Mouse (Mus musculus) urinary bladder, postnatal 4 days (tissue): ENCODE results near the gene Ankrd34a.

Experiments
- DNase-seq, 2 experiments: peaks; one replicate each; pipeline ENCODE4 v3.0.0; 2021 to 2022; ENCODE audit warnings: low spot score in 2 of 2

Ankrd34a gene

DNA sequence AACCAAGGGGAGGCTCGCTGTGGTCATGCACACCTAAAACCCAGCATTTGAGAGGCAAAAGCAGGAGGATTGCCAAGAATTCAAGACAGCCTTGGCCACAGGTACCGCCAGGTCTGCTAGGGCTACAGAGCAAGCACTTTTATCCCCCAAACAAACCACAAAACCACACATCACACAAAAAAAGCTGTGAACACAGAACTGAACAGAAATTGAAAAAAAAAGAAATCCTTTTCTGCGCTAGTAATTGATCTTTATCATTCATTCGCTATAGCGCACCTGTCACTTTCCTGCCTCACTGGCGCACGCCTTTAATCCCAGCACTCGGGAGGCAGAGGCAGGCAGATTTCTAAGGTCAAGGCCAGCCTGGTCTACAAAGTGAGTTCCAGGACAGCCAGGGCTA, 33.2 kb upstream of the Ankrd34a start:
- DNase-seq = no peak

DNA sequence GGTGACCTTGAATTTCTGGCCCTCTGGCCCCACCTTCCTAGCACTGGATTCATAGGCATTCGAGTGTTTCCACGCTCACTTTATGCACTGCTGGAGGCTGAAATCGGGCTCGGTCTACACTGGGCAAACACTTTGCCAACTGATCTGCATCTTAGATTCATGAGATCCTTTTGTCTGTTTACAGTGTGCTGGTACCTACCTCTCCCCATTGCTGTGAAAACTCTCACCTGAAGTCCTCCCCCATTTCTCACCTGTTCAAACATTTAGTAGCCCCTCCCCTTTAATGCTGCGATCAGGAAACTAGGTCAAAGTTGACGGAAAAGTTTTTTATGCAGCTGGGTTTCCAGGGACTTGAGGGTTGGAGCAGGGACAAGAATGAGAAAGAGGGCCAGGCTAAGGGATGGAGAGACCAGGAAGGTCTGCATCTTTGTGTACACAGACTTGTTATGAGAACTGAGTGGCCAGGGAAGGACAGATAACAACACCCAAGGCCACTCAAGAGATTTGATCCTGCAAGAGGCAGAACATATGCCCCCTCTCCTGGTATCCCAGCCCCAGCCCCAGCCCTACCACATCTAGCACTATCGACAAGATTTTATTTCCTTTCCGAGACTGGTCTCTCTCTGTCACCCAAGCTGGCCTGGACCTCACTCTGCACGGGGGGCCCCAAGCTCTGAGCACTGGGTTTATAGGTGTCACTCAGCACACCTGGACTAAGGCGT, 32.4 kb upstream of the Ankrd34a start:
- DNase-seq = no peak

DNA sequence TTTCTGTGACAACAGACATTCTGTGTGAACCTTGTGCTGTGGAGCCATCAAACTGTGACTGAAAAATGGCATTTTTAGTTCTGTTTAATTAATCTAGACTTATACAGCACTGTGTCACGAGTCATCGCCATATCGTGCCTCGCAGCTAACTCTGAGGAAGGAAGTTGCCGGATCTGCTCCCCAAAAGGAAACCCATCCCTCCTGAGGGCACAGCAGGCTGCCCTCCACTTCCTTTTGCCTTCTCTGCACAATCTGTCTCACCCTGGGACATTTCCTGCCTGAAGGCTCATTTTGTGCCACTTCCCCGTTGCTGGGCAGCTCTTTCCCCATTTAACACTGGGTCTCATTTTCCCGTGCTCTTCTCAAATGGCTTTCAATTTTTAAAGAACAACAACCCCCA, 31.8 kb upstream of the Ankrd34a start:
- DNase-seq = no peak

DNA sequence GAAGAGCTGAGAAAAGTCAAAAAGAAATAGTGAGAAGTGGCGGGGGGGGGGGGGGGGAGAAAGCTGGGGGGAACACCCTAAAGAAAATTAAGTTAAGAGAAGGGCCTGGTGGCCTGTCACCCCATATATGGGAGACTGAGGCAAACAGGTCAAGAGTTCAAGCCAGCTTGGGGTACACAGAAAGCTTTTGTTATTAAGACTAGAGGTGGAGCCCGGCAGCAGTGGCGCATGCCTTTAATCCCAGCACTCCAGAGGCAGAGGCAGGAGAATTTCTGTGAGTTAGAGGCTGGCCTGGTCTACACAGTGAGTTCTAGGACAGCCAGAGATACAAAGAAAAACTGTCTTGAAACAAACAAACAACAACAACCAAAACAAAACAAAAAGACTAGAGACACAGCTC, 31.3 kb upstream of the Ankrd34a start:
- no peak for DNase-seq

DNA sequence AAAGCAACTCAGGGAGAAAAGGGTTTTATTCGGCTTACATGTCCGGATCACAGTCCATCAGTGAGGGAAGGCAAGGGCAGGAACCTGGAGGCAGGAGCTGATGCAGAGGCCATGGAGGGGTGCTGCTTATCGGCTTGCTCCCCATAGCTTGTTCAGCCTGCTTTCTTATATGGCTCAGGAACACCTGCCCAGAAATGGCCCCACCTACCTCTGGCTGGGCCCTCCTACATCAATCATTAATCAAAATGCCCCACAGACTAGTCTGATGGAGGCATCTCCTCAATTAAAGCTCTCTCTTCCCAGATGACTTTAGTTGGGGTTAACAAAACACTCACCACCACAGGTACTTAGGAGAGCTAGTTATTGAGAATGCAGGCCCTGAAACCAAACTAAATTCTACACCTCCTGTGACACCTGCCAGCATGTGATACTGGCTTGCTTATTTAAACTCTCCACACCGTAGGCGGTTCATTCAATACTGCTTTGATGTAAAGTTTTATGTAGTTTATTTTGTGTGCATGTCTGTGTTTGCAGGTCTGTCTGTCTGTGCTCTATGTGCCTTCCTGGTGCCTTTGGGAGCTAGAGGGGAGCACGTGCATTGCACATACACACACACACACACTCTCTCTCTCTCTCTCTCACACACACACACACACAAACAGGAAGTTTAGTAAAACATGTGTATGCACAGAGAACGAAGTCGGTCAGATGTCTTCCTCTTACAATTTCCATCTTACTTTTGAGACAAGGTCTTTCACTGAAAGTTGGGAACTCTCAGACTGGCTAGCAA, 29.6 kb upstream of the Ankrd34a start:
- DNase-seq = no peak

DNA sequence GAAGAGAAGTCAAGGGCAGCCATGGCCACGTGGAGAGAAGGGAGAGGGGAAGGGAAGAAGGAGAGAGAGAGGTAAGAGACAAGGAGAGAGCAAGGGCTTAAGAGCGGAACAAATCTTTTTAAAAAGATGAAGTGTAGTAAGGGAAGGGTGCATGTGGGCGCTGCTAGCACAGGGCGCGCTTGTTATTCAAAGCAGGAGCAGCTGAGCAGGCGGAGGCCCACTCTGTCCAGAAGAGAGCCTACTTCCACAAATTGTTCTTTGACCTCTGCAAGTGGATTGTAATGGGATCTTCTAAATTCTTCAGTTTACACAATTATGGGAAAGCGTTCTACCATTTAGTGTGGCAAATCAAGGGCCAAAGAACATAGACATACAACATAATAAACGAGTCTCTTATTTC, 27.8 kb upstream of the Ankrd34a start:
- no peak for DNase-seq

DNA sequence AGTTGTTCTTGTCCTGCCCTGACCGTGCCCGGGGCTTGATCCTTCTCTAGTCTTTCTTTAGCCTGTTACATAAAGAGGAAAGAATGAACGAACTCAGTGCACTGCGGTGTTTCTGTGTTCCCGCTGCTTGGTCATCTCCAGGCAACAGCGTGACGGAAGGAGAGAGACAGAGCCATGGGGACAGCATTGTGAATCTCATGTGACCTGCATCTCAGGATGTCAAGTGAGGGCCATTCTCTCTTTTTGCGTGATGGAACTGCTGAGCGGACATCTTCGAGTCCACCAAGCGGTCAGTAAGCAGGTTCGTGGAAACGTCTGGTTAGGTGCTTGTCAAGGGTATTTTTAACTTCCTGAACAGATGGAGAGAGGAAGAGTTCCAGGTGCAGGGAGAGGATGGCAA, 26.9 kb upstream of the Ankrd34a start:
- DNase-seq = no peak

DNA sequence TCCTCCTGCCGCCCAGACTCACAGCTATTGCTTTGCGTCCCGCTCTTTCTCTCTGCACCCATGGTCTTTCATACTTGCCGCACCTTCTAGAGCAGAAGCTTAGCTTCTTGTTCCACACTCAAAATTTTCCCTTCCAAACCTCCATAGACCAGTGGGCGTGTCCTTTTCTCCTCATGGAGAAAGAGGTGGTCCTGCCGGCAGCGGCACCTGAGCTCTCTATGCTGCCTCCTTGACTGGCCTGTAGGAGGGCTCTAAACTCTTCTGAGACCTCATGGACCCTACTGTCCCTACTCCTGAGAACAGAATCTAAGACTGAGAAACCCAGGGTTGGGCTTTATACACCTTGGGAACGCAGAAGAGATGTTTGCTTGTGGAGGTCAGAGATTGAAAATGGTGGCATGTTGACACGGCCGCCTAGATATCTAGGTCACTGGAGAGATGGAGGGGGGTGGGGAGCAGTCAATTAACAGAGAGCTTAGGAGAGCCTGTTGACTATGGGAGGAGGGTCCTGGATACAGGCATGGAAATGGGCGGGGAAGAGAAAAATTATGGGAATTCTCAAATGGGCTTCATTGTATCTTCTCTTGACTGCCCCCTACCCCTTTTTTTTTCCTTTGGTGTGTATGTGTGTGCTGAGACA, 26.4 kb upstream of the Ankrd34a start:
- no peak for DNase-seq

DNA sequence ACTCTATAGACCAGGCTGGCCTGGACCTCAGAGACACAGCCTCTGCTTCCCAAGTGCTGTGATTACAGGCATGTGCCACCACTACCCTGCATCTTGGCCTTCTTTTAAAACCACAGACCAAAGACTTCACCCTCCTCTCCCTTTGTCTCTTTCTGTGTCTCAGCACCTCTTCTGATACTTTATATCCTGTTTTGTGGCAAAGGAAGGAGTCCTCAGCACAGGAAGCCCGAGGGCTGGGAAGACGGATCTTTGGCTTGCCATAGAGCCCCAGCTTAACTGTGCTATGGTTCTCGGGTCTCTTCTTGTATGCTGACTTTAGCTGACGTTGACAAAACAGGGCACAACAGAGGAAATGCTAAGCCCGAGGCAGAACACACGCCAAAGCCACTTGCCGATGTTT, 25.8 kb upstream of the Ankrd34a start:
- no peak for DNase-seq

DNA sequence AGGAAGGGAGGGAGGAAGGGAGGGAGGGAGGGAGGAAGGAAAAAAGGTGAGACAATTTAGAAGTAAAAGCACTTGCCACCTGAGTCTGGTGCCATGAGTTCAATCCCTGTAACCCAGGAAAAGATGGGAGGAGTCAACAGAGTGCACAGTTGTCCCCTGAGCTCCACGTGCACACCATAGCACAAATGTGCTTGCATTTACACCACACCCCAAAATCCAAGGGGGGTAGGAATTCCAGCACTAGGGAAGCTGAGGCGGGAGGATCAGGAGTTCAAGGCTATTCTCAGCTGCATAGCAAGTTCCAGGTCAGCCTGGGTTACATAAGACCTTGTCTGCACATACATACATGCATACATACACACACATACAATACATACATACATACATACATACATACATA, 25.1 kb upstream of the Ankrd34a start:
- no peak for DNase-seq

DNA sequence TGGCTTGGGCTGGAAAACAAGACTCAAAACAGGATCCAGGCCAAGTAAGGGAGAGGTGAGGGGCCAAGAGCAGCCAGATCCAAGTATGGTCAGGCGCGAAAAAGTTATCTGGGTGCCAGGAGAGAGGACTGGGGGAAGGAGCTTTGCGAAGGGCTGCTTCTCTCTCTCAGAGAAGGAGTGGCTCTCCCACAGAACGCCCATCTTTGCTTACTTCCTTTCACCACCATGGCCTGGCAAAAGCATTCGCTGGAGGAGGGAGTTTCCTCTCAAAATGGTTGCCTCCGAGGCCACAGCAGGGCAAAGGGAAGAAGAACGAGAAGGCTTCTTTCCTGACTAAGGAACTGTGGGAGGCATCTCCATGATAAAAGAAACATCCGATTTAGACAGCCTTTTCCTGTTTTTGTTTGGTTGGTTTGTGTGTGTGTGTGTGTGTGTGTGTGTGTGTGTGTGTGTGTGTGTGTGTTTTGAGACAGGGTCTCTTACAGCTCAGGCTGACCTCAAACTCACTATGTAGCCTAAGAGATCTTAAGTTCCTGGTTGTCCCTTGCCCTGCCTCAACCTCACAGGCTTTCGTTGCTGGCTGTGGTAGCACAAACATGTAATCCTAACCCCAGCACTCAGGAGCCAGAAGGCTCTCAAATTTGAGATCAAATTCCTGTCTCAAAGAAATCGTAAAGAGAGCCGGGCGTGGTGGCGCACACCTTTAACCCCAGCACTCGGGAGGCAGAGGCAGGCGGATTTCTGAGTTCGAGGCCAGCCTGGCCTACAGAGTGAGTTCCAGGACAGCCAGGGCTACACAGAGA, 24.3 kb upstream of the Ankrd34a start:
- no peak for DNase-seq

DNA sequence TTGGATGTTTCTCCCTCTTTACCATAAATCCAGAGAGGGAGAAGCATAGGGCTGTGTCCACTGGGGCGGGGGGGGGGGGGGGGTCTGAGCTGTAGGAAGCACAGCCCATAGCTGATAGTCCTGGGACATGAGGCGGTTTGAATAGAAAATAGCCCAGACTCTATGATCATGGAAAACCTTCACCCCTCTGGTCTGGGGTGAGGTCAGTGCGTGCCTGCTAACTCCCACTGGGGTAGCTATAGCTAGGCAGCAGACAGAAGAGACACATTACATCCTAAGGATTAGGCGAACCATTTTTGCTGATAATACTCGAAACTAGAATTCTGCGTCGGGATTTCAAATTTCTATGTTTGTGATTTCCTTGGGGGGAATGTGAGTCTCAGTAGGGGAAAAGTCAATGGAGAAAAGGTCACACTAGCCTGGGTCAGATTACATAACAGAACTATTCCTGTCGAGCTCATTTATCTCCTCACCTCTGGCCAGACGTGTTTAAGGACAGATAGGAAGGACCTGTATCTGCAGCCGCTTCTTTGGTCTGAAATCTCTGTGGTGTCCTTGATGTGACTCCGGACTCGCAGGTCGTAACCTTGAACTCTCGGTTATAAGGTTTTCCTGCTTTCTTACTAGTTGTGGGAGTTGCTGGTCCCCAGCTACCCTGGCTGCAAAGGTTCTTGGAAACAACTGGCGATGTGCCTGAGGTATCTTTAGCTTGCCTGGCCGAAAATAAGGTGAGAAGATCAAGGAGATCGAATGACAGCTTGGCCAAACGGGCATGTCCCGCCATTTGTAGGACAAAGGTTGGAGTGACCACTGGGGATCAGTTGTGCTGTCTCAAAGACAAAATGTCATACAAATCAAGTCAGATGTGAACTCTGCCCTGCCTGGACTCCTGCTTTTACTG, 22.6 kb upstream of the Ankrd34a start:
- DNase-seq = no peak

DNA sequence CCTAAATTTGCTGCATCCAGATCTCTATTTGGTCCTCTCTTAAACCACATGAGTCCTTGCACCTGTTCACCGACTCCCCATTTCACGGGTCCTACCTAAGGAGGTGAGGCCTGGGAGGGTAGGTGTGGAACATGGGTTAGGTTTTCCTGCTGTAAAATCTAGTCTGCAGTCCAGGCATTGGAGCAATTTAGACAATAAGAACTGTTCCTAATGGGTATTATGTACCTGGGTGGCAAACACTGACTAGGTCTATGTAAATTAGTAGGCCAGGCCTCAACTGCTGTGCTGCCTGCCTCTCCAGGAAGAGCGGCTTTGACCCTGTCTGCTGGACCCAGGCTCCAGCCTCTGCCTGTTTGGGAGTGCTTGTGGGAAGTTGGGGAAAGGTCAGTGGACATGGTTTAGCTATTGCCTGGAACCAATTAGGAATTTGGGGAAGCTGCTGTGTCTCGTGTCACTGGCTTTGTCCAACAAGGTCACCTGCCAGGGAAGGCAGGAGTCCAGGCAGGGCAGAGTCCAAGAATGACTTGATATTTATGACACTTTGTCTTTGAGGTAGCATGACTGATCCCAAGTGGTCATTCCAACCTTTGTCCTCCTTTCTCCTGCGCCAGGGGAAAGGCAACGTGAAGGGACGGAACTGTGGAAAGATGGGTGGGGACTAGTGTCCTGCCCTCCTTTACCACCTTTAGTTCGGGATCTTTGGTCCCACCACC, 21.0 kb upstream of the Ankrd34a start:
- no peak for DNase-seq

DNA sequence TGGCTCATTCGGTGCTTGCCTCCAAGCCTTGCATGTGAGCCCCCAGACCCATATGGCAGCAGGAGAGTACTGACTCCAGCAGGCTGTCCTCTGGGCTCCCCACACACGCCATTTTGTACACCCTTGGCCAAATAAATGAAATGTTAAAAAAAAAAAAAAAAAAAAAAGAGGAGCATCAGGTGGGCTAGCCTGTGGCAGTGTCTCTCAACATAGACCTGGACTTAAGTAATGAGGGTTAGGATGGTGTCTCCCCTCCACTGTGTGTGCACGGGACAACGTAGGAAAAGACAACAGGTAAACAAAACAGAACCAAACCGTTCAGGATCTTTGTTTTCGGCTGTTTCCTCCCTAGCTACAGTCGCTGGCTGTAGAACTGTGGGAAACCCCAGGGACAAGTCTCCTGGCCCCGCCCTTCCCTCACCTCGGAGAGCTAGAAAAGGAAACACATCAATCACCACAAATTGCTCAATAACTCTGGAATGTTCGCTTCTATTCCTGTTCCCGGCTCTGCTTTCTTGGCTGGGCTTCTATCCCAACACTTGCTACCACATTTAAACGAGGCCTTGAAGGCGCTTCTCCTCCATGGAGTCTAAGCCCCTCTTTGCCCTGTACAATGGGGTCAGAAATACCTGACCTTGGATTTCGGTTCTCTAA, 20.3 kb upstream of the Ankrd34a start:
- DNase-seq = peak in 1 of 2 experiments; percentile 60

DNA sequence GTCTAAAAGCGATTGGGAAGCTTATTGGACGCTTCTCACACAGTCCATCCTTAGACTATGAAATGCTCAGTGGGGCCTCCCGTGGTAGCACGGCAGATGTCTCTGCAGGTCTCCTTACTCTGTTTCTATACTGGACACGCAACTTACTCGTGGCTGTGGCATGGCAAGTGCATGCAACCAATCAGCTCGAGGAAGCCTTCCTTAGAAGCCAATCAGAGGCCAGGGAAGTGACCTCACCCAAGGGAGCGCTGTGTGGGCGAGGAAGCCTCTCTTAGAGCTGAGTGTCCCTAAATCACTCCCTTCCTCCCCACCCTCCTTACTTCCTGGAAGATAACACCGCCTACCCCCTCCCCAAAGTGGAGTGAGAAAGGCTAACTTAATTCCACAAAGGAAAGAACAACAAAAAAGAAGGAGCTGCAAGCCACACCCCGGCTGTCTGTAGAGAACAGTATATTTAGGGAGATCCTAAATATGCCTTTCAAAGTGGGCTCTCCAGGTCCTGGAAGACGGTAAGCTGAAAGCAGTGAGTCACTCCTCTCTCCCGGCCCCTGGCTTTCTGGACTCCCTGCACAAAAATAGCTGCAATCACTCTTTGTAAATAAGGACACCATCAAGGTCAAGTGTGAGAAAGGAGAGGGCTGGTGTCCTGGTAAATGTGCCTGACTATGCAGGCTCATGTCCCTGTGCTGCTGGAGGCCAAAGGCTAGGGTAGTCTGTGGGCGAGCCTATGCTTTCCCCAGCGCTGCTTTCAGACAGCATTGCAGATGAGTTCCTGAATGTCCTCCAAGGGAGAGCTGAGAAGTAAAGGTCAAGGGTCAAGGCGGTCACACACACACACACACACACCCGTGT, 19.5 kb upstream of the Ankrd34a start, which contains the start of gene Gm16253:
TSS of gene Gm16253 (plus strand) at position 295 of the 852 bp plus-strand sequence.
- DNase-seq = peak; percentile 90 to 92

DNA sequence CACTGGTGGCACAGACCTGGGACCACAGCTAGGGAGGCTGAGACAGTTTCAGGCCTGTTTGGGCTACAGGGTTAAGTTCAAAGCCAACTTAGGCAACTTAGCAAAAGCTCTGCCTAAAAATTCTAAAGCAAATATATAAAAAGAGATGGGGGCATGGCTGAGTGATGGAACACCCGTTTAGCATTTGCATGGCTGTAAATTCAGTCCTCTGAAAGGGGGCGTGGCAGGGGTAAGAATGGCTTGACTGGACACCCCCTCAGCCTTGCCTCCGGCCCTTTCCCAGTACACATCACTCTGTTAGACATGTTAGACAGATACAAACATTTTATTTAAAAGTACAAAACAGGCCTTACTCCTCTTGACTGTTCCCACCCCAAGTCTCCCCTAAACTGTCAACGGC, 18.9 kb upstream of the Ankrd34a start:
- no peak for DNase-seq

DNA sequence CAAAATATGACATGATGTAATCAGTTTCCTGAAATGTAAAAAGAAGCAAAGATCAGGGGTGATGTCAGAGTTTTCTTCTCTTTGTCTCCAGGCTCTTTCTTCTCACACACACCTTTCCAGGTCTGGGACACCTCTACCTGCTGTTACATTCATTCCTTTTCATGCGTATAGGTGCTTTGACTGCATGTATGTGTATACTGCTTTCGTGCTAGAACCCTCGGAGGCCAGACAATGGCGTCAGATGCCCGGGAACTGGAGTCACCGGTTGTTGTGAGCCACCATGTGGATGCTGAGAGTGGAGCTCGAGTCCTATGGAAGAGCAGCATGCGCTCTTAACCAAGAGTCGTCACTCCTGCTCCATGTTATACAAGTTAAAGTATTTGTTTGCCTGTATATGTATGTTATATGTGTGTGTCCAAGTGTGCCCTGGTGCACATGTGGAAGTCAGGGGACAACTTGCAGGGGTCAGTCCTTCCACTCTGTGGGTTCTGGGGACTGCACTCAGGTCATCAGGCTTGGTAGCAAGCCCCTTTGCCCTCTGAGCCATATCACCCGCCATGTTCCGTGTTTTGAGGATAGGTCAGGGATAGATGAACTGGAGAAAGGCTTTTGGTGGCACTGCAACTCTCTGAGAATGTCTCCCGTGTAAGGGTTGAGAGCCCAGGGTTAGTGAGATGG, 17.7 kb upstream of the Ankrd34a start:
- DNase-seq = no peak

DNA sequence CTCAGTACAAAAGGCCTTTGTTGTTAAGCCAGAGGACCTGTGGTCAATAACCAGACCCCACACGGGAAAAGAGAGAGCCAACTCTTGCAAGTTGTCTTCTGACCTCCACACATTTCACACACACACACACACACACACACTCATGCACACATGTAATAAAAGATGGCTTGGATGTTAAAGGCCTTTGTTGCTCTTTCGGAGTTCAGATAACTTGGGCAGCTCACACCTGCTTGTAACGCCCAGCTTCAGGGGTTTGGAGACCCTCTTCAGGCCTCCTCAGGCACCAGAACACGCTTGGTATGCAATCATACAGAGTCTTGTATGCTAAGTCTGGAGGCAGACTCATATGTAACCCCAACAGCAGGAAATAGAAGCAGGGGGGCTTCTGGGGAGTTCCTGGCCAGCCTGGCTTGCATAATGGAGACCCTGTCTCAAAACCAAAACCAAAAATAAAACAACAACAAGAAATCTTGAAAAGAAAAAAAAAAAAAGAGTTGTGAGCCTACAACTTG, 17.1 kb upstream of the Ankrd34a start:
- DNase-seq = no peak
